Mouse (Mus musculus): Measurements from ENCODE around the gene Gm5938.

Gene Gm5938

DNA sequence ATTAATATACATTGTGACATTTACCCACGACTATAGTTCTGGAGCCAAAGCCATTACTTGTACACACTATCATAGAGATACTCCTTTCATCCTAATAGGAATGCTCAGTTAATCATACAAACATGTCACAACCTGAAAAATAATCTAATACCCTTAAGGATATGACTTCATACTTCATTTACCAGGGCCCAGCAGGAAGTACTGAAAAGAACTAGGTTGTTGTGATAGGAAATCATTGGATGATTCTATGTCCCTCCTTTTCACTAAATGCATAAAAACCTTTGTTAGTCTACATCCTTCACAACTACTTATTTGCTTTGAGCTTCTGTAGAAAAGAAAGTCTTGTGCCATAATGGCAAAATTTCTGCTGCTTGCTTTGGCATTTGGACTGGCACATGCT, at the start of gene Gm5938:
Gm5938 (plus strand) TSS at position 301 of the 400 bp plus-strand sequence.
- DNase-seq (ENCODE audit: low read depth, low spot score): no peak

DNA sequence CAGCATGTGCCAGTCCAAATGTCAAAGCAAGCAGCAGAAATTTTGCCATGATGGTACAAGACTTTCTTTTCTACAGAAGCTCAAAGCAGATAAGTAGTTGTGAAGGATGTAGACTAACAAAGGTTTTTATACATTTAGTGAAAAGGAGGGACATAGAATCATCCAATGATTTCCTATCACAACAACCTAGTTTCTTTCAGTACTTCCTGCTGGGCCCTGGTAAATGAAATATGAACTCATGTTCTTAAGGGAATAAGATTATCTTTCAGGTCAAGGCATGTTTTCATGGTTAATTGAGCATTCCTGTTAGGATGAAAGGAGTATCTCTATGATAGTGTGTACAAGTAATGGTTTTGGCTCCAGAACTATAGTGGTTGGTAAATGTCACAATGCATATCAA, 34.0 kb upstream of the Gm5938 start, which contains the start of gene Obp1a:
Obp1a (minus strand) TSS at position 101 of the 400 bp plus-strand sequence.
- DNase-seq (ENCODE audit: low read depth, low spot score): no peak

Data from forelimb bud, embryonic 11.5 days (tissue).